8 mouse cellular contexts compared by ENCODE assay signal in the genomic region with DNA sequence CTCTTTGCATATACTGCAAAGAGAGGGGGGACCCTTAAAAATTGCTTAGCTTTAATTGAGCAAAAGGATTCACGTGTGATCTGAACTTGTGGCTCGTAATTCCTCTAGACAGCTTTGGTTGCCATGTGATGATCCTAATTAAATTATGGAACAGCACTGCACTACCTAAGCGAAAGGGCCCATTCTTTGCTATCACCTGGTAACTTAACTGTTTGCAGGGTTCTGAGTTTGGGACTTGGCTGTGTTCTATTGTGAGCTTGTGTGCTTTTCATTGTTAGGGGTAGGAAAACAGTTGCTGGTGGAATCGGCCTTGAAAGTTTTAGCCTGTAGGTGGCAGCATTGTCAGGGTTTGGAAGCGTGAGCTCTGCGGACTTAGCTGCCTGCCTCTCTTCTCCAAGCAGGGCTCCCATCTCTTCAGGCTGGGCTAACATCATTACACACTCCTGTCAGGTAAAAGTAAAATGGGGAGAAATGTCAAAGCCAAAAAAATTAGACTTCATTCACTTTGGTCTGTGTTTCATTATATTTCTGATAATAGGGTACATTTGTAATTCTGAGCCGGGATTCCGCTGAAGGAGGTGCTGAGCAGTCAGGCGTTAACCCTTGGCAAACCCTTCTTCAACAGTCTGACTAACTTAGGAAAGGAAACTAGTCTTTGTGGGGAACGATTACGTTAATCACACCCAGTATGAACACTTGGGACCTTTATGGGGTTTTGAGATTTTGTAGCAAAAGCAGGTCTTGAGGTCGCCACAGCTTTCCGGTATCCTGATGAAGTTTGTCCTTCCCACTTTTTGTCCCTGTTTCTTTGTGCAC.
DNase-seq lines count a peak whose midpoint lies in the region; ATAC-seq and TF ChIP-seq lines count a peak whose summit lies in the region.

No protein-coding gene starts in this region.

- H3K4me1 ChIP-seq in CH12.LX (ENCODE audit: control insufficient read depth in 1 of 2, insufficient read depth in 2 of 2): no peaks in the 10 kb centered on the region
- no peaks in the 10 kb centered on the region for H3K4me1 ChIP-seq in bone marrow, adult 2 months (ENCODE audit: control insufficient read depth, insufficient read depth, low read length)
- no peaks in the 10 kb centered on the region for H3K4me1 ChIP-seq in embryonic facial prominence, embryonic 14.5 days (ENCODE audit: control insufficient read depth, insufficient read depth, low read length)
- no peaks in the 10 kb centered on the region for H3K4me1 ChIP-seq in heart, postnatal 0 days (ENCODE audit: control insufficient read depth, insufficient read depth)
- no peaks in the 10 kb centered on the region for H3K4me1 ChIP-seq in liver, postnatal 0 days (ENCODE audit: insufficient read depth)

- TF ChIP-seq CTCF in CH12.LX (conservative IDR thresholded peaks at IDR 0.05 in 1 of 2, IDR thresholded peaks at IDR 0.05 in 1 of 2; ENCODE audit: low read depth in 2 of 2, low read length in 2 of 2): peak; percentile 37 to 71; a peak in 3 of 4 replicates
- TF ChIP-seq CTCF in bone marrow, adult 2 months (IDR thresholded peaks at IDR 0.05; ENCODE audit: control insufficient read depth, insufficient read depth, low read length): peak; percentile 37; the same call in 1 of the 2 replicates
- TF ChIP-seq CTCF in heart, postnatal 0 days (IDR thresholded peaks at IDR 0.05; ENCODE audit: low read depth): peak; percentile 90
- TF ChIP-seq CTCF in liver, postnatal 0 days (IDR thresholded peaks at IDR 0.05; ENCODE audit: low read depth): peak; percentile 79

- no peak overlapping the region for H3K27ac ChIP-seq in CH12.LX (ENCODE audit: insufficient read depth, low read depth)
- H3K27ac ChIP-seq in bone marrow, adult 2 months (ENCODE audit: control insufficient read depth, insufficient read depth, low read depth, low read length, poor library complexity): no peak overlapping the region
- H3K27ac ChIP-seq in embryonic facial prominence, embryonic 14.5 days (replicated peaks; ENCODE audit: low read depth, low read length): no peak overlapping the region
- H3K27ac ChIP-seq in heart, postnatal 0 days (ENCODE audit: low read depth): no peak overlapping the region
- H3K27ac ChIP-seq in liver, postnatal 0 days (ENCODE audit: low read depth): no peak overlapping the region

- in situ Hi-C loops in CH12.LX (cut with MboI; ENCODE audit: low pct_ligation_motif_present, low pct_unique_long_range_greater_than_20kb, low sequenced_read_pairs): no loop called here

- peak; percentile 75 for TF ChIP-seq RAD21 in CH12.LX (IDR thresholded peaks at IDR 0.05; ENCODE audit: low read depth, low read length)

- TF ChIP-seq POLR2A in CH12.LX (IDR thresholded peaks at IDR 0.05; ENCODE audit: low read depth, low read length): no peak
- no peak for TF ChIP-seq POLR2A in bone marrow, adult 2 months (IDR thresholded peaks at IDR 0.05; ENCODE audit: borderline replicate concordance, control insufficient read depth, low read depth, low read length)

- H3K9ac ChIP-seq in CH12.LX (ENCODE audit: insufficient read depth, low read depth): no peak overlapping the region
- no peak overlapping the region for H3K9ac ChIP-seq in embryonic facial prominence, embryonic 14.5 days (ENCODE audit: low read depth, low read length)
- no peak overlapping the region for H3K9ac ChIP-seq in heart, postnatal 0 days (replicated peaks; ENCODE audit: low read depth, low read length)
- no peak overlapping the region for H3K9ac ChIP-seq in liver, postnatal 0 days (replicated peaks)

- no peak overlapping the region for H3K4me2 ChIP-seq in CH12.LX (ENCODE audit: insufficient read depth, low read depth, poor library complexity, severe bottlenecking)
- H3K4me2 ChIP-seq in embryonic facial prominence, embryonic 14.5 days (ENCODE audit: low read depth, low read length): peak overlapping the region; percentile 33; the same call in 1 of the 2 replicates
- no peak overlapping the region for H3K4me2 ChIP-seq in heart, postnatal 0 days (ENCODE audit: low read depth, low read length)
- no peak overlapping the region for H3K4me2 ChIP-seq in liver, postnatal 0 days (ENCODE audit: low read depth, low read length)

- H3K79me2 ChIP-seq in CH12.LX (replicated peaks; ENCODE audit: control insufficient read depth, extremely low read depth, insufficient read depth, poor library complexity, severe bottlenecking): no peaks in the 10 kb centered on the region; the same call in 1 of the 2 replicates

- ATAC-seq in embryonic facial prominence, embryonic 14.5 days (ENCODE audit: low read depth): peak; percentile 79
- ATAC-seq in heart, postnatal 0 days (ENCODE audit: insufficient read depth, low read depth): peak; percentile 69
- ATAC-seq in liver, postnatal 0 days: no peak

- no peak for TF ChIP-seq EP300 in CH12.LX (IDR thresholded peaks at IDR 0.05; ENCODE audit: low read length)
- TF ChIP-seq EP300 in heart, postnatal 0 days (IDR thresholded peaks at IDR 0.05; ENCODE audit: low read depth): no peak
- no peak for TF ChIP-seq EP300 in liver, postnatal 0 days (IDR thresholded peaks at IDR 0.05; ENCODE audit: low read depth)

- 49% methylated on average over 13 of the region's 13 CpGs for WGBS in bone marrow, adult 2 months
- 27% methylated on average over 13 of the region's 13 CpGs for WGBS in embryonic facial prominence, embryonic 14.5 days
- 43% methylated on average over 13 of the region's 13 CpGs for WGBS in heart, postnatal 0 days
- WGBS in liver, postnatal 0 days (ENCODE audit: insufficient replicate concordance): 52% methylated on average over 13 of the region's 13 CpGs

- dilution Hi-C loops in CH12.LX (cut with MboI; ENCODE audit: extremely low pct_ligation_motif_present, extremely low pct_unique_long_range_greater_than_20kb, low sequenced_read_pairs): no loop called here

- no peak overlapping the region for H3K4me3 ChIP-seq in CH12.LX (replicated peaks in 1 of 3; ENCODE audit: low read depth in 2 of 3, low read length in 2 of 3, poor library complexity in 1 of 3)
- no peak overlapping the region for H3K4me3 ChIP-seq in bone marrow, adult 2 months (replicated peaks; ENCODE audit: control insufficient read depth, low read depth, low read length)
- H3K4me3 ChIP-seq in embryonic facial prominence, embryonic 14.5 days (ENCODE audit: low read depth, low read length): no peak overlapping the region
- no peak overlapping the region for H3K4me3 ChIP-seq in heart, postnatal 0 days (ENCODE audit: low read depth, low read length)
- no peak overlapping the region for H3K4me3 ChIP-seq in liver, postnatal 0 days (ENCODE audit: low read depth, low read length)

- DNase-seq in CH12.LX (ENCODE audit: extremely low read depth): peak; percentile 69
- DNase-seq in embryonic facial prominence, embryonic 14.5 days (ENCODE audit: low spot score): peak; percentile 87
- peak; percentile 79 for DNase-seq in heart, postnatal 0 days (ENCODE audit: low spot score)
- DNase-seq in kidney, postnatal 25 days: peak; percentile 76 to 89
- peak; percentile 61 for DNase-seq in liver, postnatal 0 days
- peak; percentile 49 for DNase-seq in ovary, postnatal 10 days (ENCODE audit: low spot score)
- peak; percentile 70 for DNase-seq in urinary bladder, postnatal 25 days (ENCODE audit: low spot score)

- no peaks in the 10 kb centered on the region for H3K27me3 ChIP-seq in CH12.LX (replicated peaks)
- H3K27me3 ChIP-seq in embryonic facial prominence, embryonic 14.5 days (replicated peaks; ENCODE audit: control insufficient read depth, insufficient read depth, low read length): no peaks in the 10 kb centered on the region
- no peaks in the 10 kb centered on the region for H3K27me3 ChIP-seq in heart, postnatal 0 days (ENCODE audit: control insufficient read depth, insufficient read depth, low read length)
- no peaks in the 10 kb centered on the region for H3K27me3 ChIP-seq in liver, postnatal 0 days (ENCODE audit: insufficient read depth, low read length)

- no peaks in the 10 kb centered on the region for H3K9me3 ChIP-seq in CH12.LX (replicated peaks; ENCODE audit: low read length)
- no peaks in the 10 kb centered on the region for H3K9me3 ChIP-seq in embryonic facial prominence, embryonic 14.5 days (ENCODE audit: control insufficient read depth, low read length)
- no peaks in the 10 kb centered on the region for H3K9me3 ChIP-seq in heart, postnatal 0 days (replicated peaks; ENCODE audit: control insufficient read depth, low read length)
- H3K9me3 ChIP-seq in liver, postnatal 0 days (ENCODE audit: low read length): no peaks in the 10 kb centered on the region

- H3K36me3 ChIP-seq in CH12.LX (replicated peaks in 1 of 2; ENCODE audit: control insufficient read depth in 1 of 2, insufficient read depth in 1 of 2, low read length in 1 of 2): no peaks in the 10 kb centered on the region
- H3K36me3 ChIP-seq in embryonic facial prominence, embryonic 14.5 days (ENCODE audit: control insufficient read depth, insufficient read depth, low read length): no peaks in the 10 kb centered on the region
- H3K36me3 ChIP-seq in heart, postnatal 0 days (replicated peaks; ENCODE audit: control insufficient read depth, insufficient read depth, low read length): no peaks in the 10 kb centered on the region
- no peaks in the 10 kb centered on the region for H3K36me3 ChIP-seq in liver, postnatal 0 days (replicated peaks; ENCODE audit: insufficient read depth, low read length)

TF ChIP-seq in CH12.LX, 34 proteins besides CTCF, POLR2A, EP300 and RAD21:
- TF ChIP-seq NELFE (IDR thresholded peaks at IDR 0.05; ENCODE audit: low read depth, low read length): no peak
- TF ChIP-seq ZC3H11A (IDR thresholded peaks at IDR 0.05; ENCODE audit: low read depth, low read length): no peak
- TF ChIP-seq ZMIZ1 (IDR thresholded peaks at IDR 0.05; ENCODE audit: low read depth, low read length): no peak
- TF ChIP-seq CHD2 (IDR thresholded peaks at IDR 0.05; ENCODE audit: low read length): no peak
- no peak for TF ChIP-seq E2F4 (IDR thresholded peaks at IDR 0.05; ENCODE audit: insufficient replicate concordance, low read depth, low read length)
- peak; percentile 61 for TF ChIP-seq SMC3 (IDR thresholded peaks at IDR 0.05; ENCODE audit: low read depth, low read length)
- no peak for TF ChIP-seq USF2 (conservative IDR thresholded peaks at IDR 0.05; ENCODE audit: low read depth, low read length)

Comparison
In these comparisons a context has a peak if more than half of its experiments do, and no peak if none do; other contexts are left out.
1. CTCF ChIP-seq: peak in every context shown above with its lines; median percentile 90 in heart, postnatal 0 days; 79 in liver, postnatal 0 days; 54 in CH12.LX; 37 in bone marrow, adult 2 months.